Mouse (Mus musculus): Measurements from ENCODE around the gene Mapk8. TPM values are rescaled to one million over a fixed set of nuclear protein-coding genes. Genes with fewer than 3 reads are reported as not detected.

Gene Mapk8
- total RNA-seq, 1 experiment: 19.6 TPM

GRCm38 (mm10) chr14:33362807-33363206 lies 84.2 kb downstream of the Mapk8 start:
- Histone ChIP-seq H3K27ac (ENCODE audit: insufficient read depth, low read depth, low read length, poor library complexity, severe bottlenecking) (no peak overlapping the region), H3K9me3 (ENCODE audit: control insufficient read depth, insufficient read depth, low read depth, low read length) (no peaks in the 10 kb centered on the region), H3K4me3 (ENCODE audit: insufficient read depth in 1 of 2, low read depth in 1 of 2, low read length in 2 of 2, poor library complexity in 1 of 2, severe bottlenecking in 1 of 2) (no peak overlapping the region), H3K4me1 (ENCODE audit: control insufficient read depth in 2 of 2, insufficient read depth in 2 of 2, low read length in 2 of 2, poor library complexity in 1 of 2) (peaks cover 0 to 9% of the 10 kb centered on the region in 2 experiments; a peak in 1 of 4 replicates), H3K9ac (ENCODE audit: insufficient read depth, low read depth, low read length, poor library complexity, severe bottlenecking) (no peak overlapping the region), H3K36me3 (ENCODE audit: control insufficient read depth, insufficient read depth, low read length, poor library complexity, severe bottlenecking) (peaks cover 4% of the 10 kb centered on the region; the same call in 1 of the 2 replicates)
- TF ChIP-seq ZC3H11A (IDR thresholded peaks at IDR 0.05; ENCODE audit: borderline replicate concordance, low read depth, low read length) (no peak), MAFK (IDR thresholded peaks at IDR 0.05; ENCODE audit: insufficient read depth, low read depth, low read length) (no peak), CHD2 (IDR thresholded peaks at IDR 0.05; ENCODE audit: low read depth, low read length) (no peak), ZNF384 (IDR thresholded peaks at IDR 0.05; ENCODE audit: low read depth, low read length) (no peak), HCFC1 (IDR thresholded peaks at IDR 0.05; ENCODE audit: borderline replicate concordance, insufficient read depth, low read length) (no peak)
- no peak for DNase-seq (ENCODE audit: low read depth, low spot score)
- in situ Hi-C loops (cut with MboI; ENCODE audit: low sequenced_read_pairs in 2 of 2, unreplicated experiment in 2 of 2): no loop called here

- Histone ChIP-seq H3K27ac (ENCODE audit: insufficient read depth, low read depth, low read length, poor library complexity, severe bottlenecking) (no peak overlapping the region), H3K36me3 (ENCODE audit: control insufficient read depth, insufficient read depth, low read length, poor library complexity, severe bottlenecking) (peaks cover 4% of the 10 kb centered on the region; the same call in 1 of the 2 replicates), H3K4me3 (ENCODE audit: insufficient read depth in 1 of 2, low read depth in 1 of 2, low read length in 2 of 2, poor library complexity in 1 of 2, severe bottlenecking in 1 of 2) (no peak overlapping the region), H3K4me1 (ENCODE audit: control insufficient read depth in 2 of 2, insufficient read depth in 2 of 2, low read length in 2 of 2, poor library complexity in 1 of 2) (peaks cover 0 to 9% of the 10 kb centered on the region in 2 experiments; a peak in 1 of 4 replicates), H3K9ac (ENCODE audit: insufficient read depth, low read depth, low read length, poor library complexity, severe bottlenecking) (no peak overlapping the region), H3K9me3 (ENCODE audit: control insufficient read depth, insufficient read depth, low read depth, low read length) (no peaks in the 10 kb centered on the region)
- DNase-seq (ENCODE audit: low read depth, low spot score): no peak
- no peak for TF ChIP-seq CHD2 (IDR thresholded peaks at IDR 0.05; ENCODE audit: low read depth, low read length)
- no peak for TF ChIP-seq ZNF384 (IDR thresholded peaks at IDR 0.05; ENCODE audit: low read depth, low read length)
- TF ChIP-seq ZC3H11A (IDR thresholded peaks at IDR 0.05; ENCODE audit: borderline replicate concordance, low read depth, low read length): no peak
- TF ChIP-seq HCFC1 (IDR thresholded peaks at IDR 0.05; ENCODE audit: borderline replicate concordance, insufficient read depth, low read length): no peak
- TF ChIP-seq MAFK (IDR thresholded peaks at IDR 0.05; ENCODE audit: insufficient read depth, low read depth, low read length): no peak
- in situ Hi-C loops (cut with MboI; ENCODE audit: low sequenced_read_pairs in 2 of 2, unreplicated experiment in 2 of 2): no loop called here
Observed at GRCm38 (mm10) chr14:33362122-33362521, 84.8 kb downstream of the Mapk8 start.

DNA sequence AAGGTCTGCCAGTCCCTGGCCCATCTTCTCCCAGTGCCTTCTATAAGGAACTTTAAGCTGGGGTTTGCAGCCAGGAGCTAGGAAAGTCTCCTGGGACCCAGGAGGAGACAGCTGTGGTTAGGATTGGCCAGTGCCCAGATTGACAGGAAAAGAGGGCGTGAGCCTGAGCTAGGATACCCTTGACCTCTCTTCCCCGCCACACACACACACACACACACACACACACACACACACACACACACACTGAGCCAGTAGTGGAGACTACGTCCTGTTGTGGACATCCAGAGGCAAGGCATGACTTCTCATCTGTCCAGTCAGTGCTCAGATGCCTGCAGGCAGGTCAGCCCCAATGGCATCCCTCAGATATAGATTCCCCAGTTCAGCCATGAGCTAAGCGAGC lies 85.4 kb downstream of the Mapk8 start:
- H3K4me1 ChIP-seq (ENCODE audit: control insufficient read depth in 2 of 2, insufficient read depth in 2 of 2, low read length in 2 of 2, poor library complexity in 1 of 2): peaks cover 0 to 9% of the 10 kb centered on the region in 2 experiments; a peak in 1 of 4 replicates
- no peak for DNase-seq (ENCODE audit: low read depth, low spot score)
- no peak overlapping the region for H3K4me3 ChIP-seq (ENCODE audit: insufficient read depth in 1 of 2, low read depth in 1 of 2, low read length in 2 of 2, poor library complexity in 1 of 2, severe bottlenecking in 1 of 2)
- peaks cover 3% of the 10 kb centered on the region; the same call in 1 of the 2 replicates for H3K36me3 ChIP-seq (ENCODE audit: control insufficient read depth, insufficient read depth, low read length, poor library complexity, severe bottlenecking)
- TF ChIP-seq HCFC1 (IDR thresholded peaks at IDR 0.05; ENCODE audit: borderline replicate concordance, insufficient read depth, low read length): no peak
- TF ChIP-seq MAFK (IDR thresholded peaks at IDR 0.05; ENCODE audit: insufficient read depth, low read depth, low read length): no peak
- no peak for TF ChIP-seq ZC3H11A (IDR thresholded peaks at IDR 0.05; ENCODE audit: borderline replicate concordance, low read depth, low read length)
- no peak for TF ChIP-seq CHD2 (IDR thresholded peaks at IDR 0.05; ENCODE audit: low read depth, low read length)
- no peak for TF ChIP-seq ZNF384 (IDR thresholded peaks at IDR 0.05; ENCODE audit: low read depth, low read length)
- in situ Hi-C loops (cut with MboI; ENCODE audit: low sequenced_read_pairs in 2 of 2, unreplicated experiment in 2 of 2): no loop called here
- H3K9ac ChIP-seq (ENCODE audit: insufficient read depth, low read depth, low read length, poor library complexity, severe bottlenecking): no peak overlapping the region
- H3K27ac ChIP-seq (ENCODE audit: insufficient read depth, low read depth, low read length, poor library complexity, severe bottlenecking): no peak overlapping the region
- no peaks in the 10 kb centered on the region for H3K9me3 ChIP-seq (ENCODE audit: control insufficient read depth, insufficient read depth, low read depth, low read length)

DNA sequence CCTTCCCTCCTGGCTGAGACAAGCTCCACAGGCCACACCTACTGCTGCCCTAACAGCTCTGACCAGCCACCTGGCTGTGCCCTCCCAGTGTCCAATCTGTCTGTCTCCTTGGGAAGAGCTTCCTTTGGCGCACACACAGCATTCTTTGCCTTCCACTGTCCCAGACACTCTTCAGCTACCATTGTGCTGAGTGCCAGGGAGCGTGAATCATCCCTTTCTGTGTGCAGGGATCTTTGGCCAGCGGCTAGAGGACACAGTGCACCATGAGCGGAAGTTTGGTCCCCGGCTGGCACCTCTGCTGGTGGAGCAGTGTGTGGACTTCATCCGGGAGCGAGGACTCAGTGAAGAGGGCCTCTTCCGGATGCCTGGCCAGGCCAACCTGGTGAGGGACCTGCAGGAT lies 88.1 kb downstream of the Mapk8 start:
- in situ Hi-C loops (cut with MboI; ENCODE audit: low sequenced_read_pairs in 2 of 2, unreplicated experiment in 2 of 2): no loop called here
- no peak overlapping the region for H3K9ac ChIP-seq (ENCODE audit: insufficient read depth, low read depth, low read length, poor library complexity, severe bottlenecking)
- no peak overlapping the region for H3K4me3 ChIP-seq (ENCODE audit: insufficient read depth in 1 of 2, low read depth in 1 of 2, low read length in 2 of 2, poor library complexity in 1 of 2, severe bottlenecking in 1 of 2)
- H3K36me3 ChIP-seq (ENCODE audit: control insufficient read depth, insufficient read depth, low read length, poor library complexity, severe bottlenecking): no peaks in the 10 kb centered on the region; the same call in 1 of the 2 replicates
- TF ChIP-seq CHD2 (IDR thresholded peaks at IDR 0.05; ENCODE audit: low read depth, low read length) (no peak), ZC3H11A (IDR thresholded peaks at IDR 0.05; ENCODE audit: borderline replicate concordance, low read depth, low read length) (no peak), MAFK (IDR thresholded peaks at IDR 0.05; ENCODE audit: insufficient read depth, low read depth, low read length) (no peak), ZNF384 (IDR thresholded peaks at IDR 0.05; ENCODE audit: low read depth, low read length) (no peak), HCFC1 (IDR thresholded peaks at IDR 0.05; ENCODE audit: borderline replicate concordance, insufficient read depth, low read length) (no peak)
- H3K27ac ChIP-seq (ENCODE audit: insufficient read depth, low read depth, low read length, poor library complexity, severe bottlenecking): no peak overlapping the region
- H3K9me3 ChIP-seq (ENCODE audit: control insufficient read depth, insufficient read depth, low read depth, low read length): no peaks in the 10 kb centered on the region
- H3K4me1 ChIP-seq (ENCODE audit: control insufficient read depth in 2 of 2, insufficient read depth in 2 of 2, low read length in 2 of 2, poor library complexity in 1 of 2): peaks cover 0 to 9% of the 10 kb centered on the region in 2 experiments; a peak in 1 of 4 replicates
- DNase-seq (ENCODE audit: low read depth, low spot score): no peak
